Mouse (Mus musculus) cerebellum, adult 18-20 months (tissue): ENCODE measurements at regions not wholly inside any gene's neighbourhood (a gene's known extent, or its start where the extent isn't known, plus 50 kb on each side); places are given as distances from the start of the nearest gene placed in this dataset.

Experiments used
- DNase-seq, 2 experiments: peaks; one replicate each; pipeline ENCODE4 v3.0.0; 2021

DNA sequence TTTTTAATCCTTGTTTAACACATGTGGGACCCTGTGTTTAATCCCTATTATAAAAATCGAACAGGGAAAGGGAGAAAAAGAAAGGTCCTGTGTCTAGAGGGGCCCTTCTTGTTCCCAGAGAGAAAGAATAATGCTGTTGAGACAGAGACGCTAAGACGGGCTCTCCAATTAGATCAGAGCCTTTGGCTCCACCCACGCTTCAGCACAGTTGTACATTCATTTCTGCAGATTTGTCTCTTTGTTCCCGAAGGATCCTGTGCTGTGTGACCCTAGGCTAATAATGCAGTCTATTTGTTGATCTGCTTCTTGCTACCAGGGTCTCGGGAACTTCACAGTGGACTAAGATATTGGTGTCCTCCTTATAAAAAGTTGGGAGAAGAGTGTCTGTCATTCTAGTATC is 92.0 kb downstream of the Cdc5l start:
- no peak for DNase-seq

DNA sequence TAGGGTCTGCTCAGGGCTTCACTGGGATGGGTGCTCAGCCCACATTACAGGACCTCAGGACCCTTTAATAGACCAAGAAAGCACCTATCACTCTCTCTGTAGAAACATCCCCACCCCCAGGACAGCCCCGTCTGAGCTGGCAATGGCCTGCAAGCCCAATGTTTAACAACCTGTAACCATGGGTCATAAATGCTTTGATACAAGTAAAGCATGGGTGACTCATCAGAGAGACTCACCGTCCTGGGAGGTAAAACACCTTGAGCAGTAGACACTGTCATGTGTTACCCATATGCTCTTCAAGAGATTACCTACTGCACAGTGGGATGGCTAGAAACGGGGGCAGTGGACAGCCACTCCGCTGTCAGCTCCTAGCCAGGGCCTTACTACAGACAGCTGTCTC is 92.7 kb downstream of the Cdc5l start:
- no peak for DNase-seq

DNA sequence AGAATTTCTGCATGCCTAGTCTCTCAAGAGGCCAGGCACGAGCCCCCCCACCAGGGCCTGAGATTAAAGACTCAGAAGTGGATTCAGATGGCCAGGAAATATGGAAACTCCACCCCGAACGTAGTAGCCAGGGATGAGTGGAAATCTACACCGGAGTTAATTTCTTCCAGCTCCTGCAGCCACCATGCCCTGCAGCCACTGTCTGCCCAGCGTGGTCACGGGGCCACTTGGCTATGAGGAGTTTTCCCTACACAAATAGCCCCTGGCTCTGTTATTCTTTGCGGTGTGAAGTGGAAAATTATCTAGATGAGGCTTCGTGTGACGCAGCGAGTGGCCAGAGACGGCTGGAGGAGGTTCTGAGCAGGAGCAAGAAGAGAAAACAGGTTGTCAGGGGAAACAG is 94.3 kb downstream of the Cdc5l start:
- DNase-seq, result no peak

DNA sequence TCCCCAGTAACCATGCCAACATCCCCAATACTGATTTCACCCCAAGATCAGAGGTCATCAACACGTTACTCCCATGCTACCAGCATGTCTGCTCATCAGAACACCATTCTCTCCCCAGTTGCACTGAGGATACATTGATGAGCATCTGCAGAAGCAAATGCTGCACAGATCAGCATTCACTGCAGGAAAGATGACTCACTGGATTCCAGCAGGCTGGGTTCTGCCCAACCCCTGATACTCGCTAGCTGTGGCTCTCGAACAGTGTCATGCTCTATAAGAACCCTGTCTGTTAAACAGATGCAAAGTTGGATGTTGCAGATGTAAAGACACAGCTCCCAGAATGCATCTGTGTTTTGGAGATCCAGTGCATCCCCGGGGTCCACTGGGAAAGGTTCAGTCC is 95.5 kb downstream of the Cdc5l start:
- DNase-seq, result no peak

- no peak for DNase-seq
Measured at GRCm38 (mm10) chr17:45335586-45336151, 97.9 kb downstream of the Cdc5l start.

DNA sequence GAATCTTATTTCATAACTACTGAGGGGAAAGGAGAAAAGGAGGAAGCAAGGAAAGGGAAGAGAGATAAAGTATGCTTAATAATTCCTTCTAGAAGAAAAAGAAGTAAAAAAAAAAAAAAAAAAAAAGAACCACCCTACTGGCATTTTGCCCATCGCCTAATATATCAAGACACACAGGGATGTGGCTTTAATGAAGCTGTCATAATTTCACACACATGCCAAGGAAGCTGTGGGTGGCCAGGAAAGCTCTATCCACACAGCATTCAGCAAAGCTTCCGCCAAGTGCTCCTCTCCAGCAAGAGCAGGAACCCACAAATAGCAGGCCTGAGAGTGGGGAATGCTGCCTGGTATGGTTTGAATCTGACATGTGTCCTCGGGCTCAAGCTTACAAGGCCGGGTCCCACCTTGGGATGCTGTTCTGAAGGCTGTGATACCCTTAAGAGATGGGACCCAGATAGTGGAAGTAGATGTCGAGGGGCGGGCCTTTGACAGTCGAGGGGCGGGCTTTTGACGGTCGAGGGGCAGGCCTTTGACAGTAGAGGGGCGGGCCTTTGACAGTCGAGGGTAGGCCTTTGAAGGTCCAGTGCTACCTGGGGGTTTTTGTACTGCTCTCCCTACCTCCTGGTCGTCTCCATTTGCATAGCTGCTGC is 98.7 kb downstream of the Cdc5l start:
- no peak for DNase-seq

DNA sequence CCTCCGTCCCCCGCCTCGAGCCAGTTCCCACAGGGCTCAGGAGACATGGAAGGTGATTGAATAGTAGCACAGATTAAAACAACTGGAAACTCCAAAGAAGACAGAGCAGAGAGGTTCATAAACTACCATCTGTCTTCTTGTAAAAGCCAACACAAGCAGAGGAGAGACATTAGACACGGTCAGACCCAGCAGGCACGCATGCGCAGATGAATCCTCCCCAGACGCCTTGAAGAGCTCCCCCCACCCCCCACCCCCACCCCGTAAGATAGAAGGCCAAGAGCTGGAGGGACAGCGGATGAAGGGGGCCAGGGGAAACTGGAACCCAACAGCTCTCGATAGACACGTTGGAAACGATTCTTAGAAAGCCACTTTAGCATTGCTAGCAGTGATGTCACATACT is 101.2 kb downstream of the Cdc5l start:
- DNase-seq, result no peak

GRCm38 (mm10) chr17:45329241-45329640 is 104.3 kb downstream of the Cdc5l start:
- DNase-seq, result no peak

DNA sequence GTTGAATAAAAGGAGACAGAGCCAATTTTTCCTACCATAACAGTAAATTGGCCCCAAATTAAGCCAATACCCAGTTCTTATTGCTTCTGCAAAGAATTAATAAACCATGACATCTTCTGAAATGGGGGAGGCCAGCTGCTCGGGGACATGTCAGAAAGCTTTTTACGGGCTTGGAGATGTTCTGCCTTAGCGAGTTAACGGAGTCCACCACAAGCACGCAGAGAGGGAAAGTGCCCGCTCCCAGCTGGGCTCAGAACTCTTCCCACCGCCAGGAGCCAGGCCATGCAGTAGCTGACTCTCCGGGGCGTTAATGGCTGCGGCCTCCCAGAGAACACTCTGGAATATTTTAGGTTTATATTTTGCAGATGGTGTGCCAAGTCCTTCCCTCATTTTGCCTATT is 106.8 kb downstream of the Cdc5l start:
- no peak for DNase-seq

- DNase-seq, result no peak
Measured at GRCm38 (mm10) chr17:45326173-45326572, 107.4 kb downstream of the Cdc5l start.

- peak in 1 of 2 experiments; percentile 13 for DNase-seq
Measured at GRCm38 (mm10) chr17:45322842-45323241, 110.7 kb downstream of the Cdc5l start.

DNA sequence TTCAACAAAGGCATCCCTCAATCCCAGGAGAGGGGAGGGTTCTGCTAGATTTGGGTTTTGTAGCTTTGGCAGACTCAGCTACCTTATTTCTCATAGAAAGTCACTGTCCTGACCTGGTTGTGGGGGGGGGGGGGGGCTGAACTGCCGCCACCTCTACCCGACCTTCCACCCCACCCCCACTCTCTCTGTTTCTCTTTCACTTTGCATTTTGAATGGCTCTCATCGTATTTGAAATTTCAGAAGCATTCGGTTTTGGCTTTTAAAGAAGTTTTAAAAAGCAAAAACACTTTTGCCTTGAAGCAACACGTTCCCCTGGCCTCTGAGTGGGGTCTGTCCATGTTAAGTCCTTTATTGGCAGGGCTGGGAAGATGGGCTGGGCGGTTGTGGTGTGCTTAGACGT is 113.5 kb downstream of the Cdc5l start:
- DNase-seq, result no peak

DNA sequence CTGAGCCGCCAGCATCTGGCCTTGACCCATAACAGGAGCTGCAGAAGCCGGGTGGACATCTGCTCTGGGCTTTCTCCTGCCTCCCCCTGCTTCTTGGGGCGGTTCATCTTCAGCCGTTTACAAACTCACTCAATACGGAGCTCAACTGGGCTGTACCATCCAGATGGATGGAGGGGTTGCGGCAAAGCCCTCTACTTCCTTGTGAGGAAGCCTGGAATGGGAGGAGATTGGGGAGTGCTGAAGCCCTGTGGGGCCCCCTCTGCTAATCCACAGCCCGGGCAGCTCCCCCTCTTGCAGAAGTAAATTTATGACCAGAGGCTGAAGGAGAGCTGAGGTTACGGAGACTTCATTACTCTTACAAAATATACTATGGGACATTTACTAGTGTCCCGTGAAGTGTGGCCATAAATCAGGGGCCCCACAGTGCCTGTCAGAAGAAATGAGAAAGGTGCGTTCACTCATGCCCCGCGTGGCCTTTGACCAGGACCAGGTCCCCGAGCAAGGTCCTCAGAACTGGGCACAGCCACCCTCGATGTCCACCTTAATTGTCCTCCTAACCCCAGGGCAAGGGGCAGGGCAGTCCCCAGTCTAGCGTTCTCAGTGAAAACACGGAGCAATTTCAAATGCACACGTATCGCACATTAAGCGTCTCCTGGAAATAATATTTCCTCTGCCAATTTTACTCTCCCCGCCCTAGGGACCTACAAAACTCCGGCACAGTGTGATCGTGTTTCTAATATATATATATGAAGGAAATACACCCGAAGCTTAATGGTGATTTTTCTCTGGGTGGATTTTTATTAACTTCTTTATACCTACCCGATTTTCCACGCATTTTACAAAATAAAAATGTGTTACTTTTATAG is 115.1 kb downstream of the Cdc5l start:
- no peak for DNase-seq

DNA sequence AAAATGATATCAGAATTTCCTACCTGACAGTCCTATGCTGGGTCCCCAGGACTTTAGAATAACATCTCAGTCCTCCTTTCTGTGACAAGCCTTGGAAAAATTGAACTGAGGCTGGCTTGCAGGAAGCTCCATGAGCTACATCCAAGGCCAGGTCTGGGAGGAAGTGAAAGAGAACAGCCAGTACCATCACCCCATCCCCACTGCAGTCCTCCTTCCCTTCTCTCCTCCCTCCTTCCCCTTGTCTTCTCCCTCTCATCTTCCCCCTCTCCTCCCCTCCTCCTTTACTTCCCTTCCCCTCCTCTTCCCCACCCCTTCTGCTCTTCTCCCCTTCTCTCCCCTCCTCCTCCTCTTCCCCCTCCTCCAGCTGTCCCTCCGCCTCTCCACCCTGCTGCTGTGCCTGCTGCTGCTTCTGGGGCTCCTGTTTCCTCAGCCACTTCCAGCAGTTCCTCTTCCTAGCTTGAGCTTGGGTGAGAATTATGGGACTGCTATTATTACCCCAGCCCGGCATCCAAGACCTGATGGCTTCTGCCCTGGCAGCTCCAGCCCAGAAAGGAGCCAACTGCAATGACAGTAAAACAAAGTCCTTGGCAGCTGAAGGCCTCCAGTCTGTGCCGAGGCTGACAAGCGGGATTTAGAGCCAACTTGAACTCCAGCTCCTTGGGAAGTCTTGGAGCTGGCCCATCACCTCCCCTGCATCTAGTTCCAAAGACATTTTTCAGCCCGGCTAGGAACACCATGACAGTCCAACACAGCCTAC is 120.8 kb downstream of the Cdc5l start:
- peak; percentile 71 to 83 for DNase-seq

- DNase-seq, result no peak
Measured at GRCm38 (mm10) chr17:45306506-45306905, 127.0 kb downstream of the Cdc5l start.

- DNase-seq, result no peak
Measured at GRCm38 (mm10) chr17:45303183-45303582, 130.4 kb downstream of the Cdc5l start.

GRCm38 (mm10) chr17:45298355-45298754 is 135.2 kb downstream of the Cdc5l start:
- DNase-seq, result no peak

GRCm38 (mm10) chr17:45297860-45298259 is 135.7 kb downstream of the Cdc5l start:
- DNase-seq, result no peak

DNA sequence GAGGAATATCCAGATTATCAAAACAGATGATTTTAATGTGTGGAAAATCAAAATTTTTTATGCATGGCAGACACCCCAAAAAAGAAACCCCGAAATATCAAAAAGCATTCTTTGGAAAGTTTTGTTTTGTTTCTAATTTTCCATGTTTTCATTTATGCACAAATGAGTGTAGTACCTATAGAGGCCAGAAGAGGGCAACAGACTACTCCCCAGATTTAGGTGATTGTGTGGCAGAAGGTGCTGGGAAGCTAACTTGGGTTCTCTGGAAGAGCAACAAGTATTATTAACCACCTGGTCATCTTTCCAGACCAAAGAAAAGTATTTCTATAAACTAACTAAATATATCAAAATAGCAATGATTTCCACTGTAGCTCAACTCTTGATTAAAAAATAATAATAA is 137.2 kb downstream of the Cdc5l start:
- no peak for DNase-seq

DNA sequence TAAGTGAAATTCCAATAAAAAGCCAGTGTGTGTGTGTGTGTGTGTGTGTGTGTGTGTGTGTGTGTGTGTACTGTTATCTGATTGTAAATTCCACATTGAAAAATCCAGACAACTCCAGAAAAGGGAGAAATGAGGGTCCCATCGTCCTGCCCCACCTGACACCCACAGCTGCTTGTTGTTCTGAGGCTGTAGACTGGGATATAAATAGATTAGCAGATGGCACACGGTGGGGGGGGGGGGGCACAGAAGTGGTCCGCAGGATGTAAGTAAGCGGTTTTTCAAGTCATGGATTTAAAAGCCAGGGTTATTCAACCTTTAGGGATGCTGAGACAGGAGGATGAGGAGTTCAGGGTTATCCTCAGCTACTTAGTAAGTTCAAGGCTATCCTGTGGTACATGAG is 138.7 kb downstream of the Cdc5l start:
- DNase-seq, result no peak

- DNase-seq, result no peak
Measured at GRCm38 (mm10) chr17:45294256-45294865, 139.2 kb downstream of the Cdc5l start.

DNA sequence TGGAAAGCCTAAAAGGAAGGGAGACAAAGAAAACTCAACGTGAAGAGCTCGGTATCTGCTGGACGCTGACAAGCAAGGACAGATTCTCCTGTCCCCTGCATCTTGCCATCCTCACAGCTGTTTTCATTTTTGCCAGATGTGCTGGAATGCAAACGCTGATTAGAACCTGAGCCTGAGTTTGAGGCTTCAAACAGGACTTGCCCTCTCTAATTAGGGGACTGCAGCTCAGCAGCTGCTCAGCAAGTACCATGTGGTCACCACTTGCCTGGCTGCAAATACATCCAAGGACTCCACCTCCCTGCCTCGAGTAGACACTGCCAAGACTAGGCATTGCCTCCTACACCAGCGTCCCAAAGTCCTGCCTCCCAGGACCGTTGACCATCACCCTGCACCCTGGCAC is 140.7 kb downstream of the Cdc5l start:
- no peak for DNase-seq

DNA sequence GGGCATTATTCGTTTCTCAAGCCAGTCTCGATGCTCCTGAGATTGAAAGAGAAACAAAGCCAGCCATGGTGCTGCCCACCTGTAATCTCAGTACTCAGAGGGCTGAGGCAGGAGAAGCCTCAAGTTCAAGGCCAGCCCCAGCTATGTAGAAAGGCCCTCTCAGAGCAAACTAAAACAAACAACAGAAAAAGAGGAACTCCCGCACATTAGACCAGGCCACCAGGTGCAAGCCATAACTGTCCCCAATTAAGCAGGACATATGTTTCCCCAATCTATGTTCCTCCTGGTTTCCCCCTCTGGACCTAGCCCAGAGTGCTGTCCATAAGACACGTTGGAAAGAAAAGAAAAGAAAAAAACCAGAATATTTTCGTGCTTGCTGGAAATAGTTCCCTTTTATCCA is 142.5 kb downstream of the Cdc5l start:
- no peak for DNase-seq
